Mouse (Mus musculus): Measurements from ENCODE around the gene Hand2. TPM values are rescaled to one million over a fixed set of nuclear protein-coding genes. Genes with fewer than 3 reads are reported as not detected.

Gene Hand2
- 0.16 and 0.24 TPM in 2 replicates for polyA plus RNA-seq (2014; fragmentation: Nextera tagmentation; extraction: Ambion mirVana)

DNA sequence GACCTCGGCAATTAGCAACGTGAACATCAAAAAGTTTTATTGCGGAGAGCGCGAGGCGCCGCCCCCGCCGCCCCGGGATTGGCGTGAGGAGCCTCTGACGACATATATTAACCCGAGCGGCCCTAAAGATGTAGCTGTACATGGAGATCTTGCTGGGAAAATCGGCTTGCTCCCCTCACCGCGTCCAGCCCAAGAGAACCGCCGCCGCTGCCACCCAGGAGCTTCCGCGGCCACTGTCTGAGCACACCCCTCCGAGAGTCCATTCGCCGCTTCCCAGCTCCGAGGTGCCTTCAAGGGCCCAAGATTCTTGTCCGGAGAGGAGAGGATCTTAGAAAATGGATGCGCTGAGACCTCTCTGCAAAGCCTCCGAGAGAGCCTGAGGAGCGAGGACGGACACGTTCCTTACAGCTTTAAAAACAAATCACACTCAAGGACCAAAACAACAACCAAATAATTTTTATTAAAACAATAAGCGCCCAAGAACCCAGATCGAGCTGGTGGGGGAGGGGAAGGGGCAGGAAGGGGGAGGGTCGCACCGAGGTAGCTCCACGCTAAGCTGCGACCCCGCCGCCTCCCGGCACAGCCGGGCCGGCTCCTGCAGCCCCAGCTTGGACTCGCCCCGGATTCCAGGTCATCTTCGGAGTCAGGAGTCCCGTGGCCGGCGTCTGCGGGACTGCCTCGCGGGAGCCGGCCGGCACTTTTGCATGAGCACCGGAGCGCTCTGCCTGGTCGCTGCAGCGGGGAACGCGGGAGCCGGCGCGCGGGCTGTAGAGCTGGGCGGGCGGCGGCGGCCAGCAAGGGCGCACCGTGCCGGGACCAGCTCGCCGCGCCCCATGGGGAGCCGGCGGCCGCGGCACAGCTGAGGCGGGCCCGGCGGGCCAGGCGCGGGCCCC lies at the start of gene Hand2:
Gene Hand2, plus strand, starts transcription at position 133 of the 893 bp plus-strand sequence.
- peak; percentile 50 for ATAC-seq (ENCODE audit: insufficient read depth)
- no peaks in the 10 kb centered on the region for H3K9me3 ChIP-seq (ENCODE audit: low read depth, low read length)
- peak within 1 kb of the TSS; percentile 45 for H3K4me3 ChIP-seq (ENCODE audit: low read depth, low read length)
- H3K27ac ChIP-seq (ENCODE audit: low read depth) = peak within 1 kb of the TSS; percentile 52; the same call in 1 of the 2 replicates
- H3K4me2 ChIP-seq = peak within 1 kb of the TSS; percentile 64
- H3K27me3 ChIP-seq (ENCODE audit: insufficient read depth, low read length) = peaks cover 99% of the 10 kb centered on the region
- no peaks in the 10 kb centered on the region for H3K4me1 ChIP-seq (ENCODE audit: insufficient read depth)
- TF ChIP-seq CTCF (IDR thresholded peaks at IDR 0.05; ENCODE audit: low read depth) = no peak
- WGBS = under 1% methylated on average over 83 of the region's 83 CpGs
- H3K9ac ChIP-seq = peak within 1 kb of the TSS; percentile 53
- DNase-seq = peak; percentile 40
- H3K36me3 ChIP-seq (ENCODE audit: insufficient read depth) = no peaks in the 10 kb centered on the region

DNA sequence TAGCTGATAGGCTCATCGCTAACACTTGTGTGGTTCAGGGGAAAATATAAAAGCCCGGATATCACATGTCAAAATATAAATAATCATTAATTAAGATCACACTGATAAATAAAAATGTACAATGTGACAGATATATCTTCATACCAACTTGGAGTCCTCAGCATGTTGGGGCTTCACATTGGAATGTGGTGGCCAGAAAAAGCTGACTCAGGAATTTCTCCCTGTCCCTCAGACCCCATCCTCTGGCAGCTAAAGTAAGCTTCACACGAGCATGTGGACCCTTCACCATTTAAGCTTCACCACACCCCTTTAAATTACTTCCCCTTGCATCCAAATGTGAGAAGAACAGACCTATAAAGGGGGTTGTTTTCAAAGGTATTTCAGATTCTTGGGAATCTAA lies 47.7 kb upstream of the Hand2 start:
- Histone ChIP-seq H3K9me3 (ENCODE audit: low read depth, low read length) (no peaks in the 10 kb centered on the region), H3K4me3 (ENCODE audit: low read depth, low read length) (no peak overlapping the region), H3K9ac (no peak overlapping the region), H3K27ac (ENCODE audit: low read depth) (no peak overlapping the region), H3K36me3 (ENCODE audit: insufficient read depth) (no peaks in the 10 kb centered on the region), H3K27me3 (ENCODE audit: insufficient read depth, low read length) (no peaks in the 10 kb centered on the region), H3K4me1 (ENCODE audit: insufficient read depth) (no peaks in the 10 kb centered on the region), H3K4me2 (no peak overlapping the region)
- ATAC-seq (ENCODE audit: insufficient read depth) (no peak), DNase-seq (no peak)
- no peak for TF ChIP-seq CTCF (IDR thresholded peaks at IDR 0.05; ENCODE audit: low read depth)
- WGBS = 51% methylated on average over 3 of the region's 3 CpGs

DNA sequence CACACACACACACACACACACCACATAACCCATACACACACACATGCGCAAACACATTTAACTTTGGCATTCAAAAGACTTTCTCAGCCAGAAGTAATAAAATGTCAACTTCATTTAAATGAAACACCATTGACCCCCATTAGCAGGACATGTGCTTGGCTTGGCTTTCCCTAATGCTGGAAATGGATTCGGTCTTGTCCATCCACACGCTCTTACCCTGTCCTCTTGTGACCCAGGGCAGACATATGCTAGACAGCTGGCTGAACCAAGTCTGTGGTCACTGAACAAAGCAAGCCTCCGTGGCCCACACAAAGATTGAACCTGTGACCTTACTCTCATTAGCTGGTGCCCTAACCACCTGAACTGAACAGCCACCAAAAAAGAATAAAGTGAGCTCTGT lies 27.3 kb upstream of the Hand2 start:
- ATAC-seq (ENCODE audit: insufficient read depth) (no peak), DNase-seq (no peak)
- no peak overlapping the region for H3K9ac ChIP-seq

DNA sequence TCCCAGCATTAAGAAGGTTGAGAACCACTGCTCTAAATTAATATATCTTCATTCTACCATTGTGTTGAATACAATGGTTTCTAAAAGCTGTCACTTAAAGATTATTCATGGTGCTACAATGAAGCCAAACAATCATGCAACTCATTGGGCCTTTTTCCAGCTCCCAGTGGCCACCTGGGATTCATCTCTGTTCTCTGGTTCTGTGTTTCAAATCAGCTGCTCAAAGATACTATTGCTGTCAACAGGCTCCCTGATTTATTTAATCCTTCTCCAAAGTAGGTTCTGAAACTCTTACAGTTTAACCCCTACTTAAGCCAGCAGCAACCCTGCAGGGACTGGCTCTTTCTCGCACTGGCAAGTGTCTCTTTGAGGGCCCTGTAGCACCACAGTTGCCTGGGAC lies 17.3 kb upstream of the Hand2 start:
- H3K4me3 ChIP-seq (ENCODE audit: low read depth, low read length) = no peak overlapping the region
- H3K4me1 ChIP-seq (ENCODE audit: insufficient read depth) = no peaks in the 10 kb centered on the region
- no peak overlapping the region for H3K27ac ChIP-seq (ENCODE audit: low read depth)
- no peaks in the 10 kb centered on the region for H3K36me3 ChIP-seq (ENCODE audit: insufficient read depth)
- WGBS = 72% methylated on average over 1 of the region's 1 CpGs
- peaks cover 6% of the 10 kb centered on the region for H3K27me3 ChIP-seq (ENCODE audit: insufficient read depth, low read length)
- ATAC-seq (ENCODE audit: insufficient read depth) = no peak
- H3K9ac ChIP-seq = no peak overlapping the region
- H3K4me2 ChIP-seq = no peak overlapping the region
- H3K9me3 ChIP-seq (ENCODE audit: low read depth, low read length) = no peaks in the 10 kb centered on the region
- no peak for DNase-seq
- TF ChIP-seq CTCF (IDR thresholded peaks at IDR 0.05; ENCODE audit: low read depth) = no peak

More for the DNA sequence above, 27.3 kb upstream of the Hand2 start:
- no peak for TF ChIP-seq CTCF (IDR thresholded peaks at IDR 0.05; ENCODE audit: low read depth)
- no peaks in the 10 kb centered on the region for H3K4me1 ChIP-seq (ENCODE audit: insufficient read depth)
- H3K9me3 ChIP-seq (ENCODE audit: low read depth, low read length) = no peaks in the 10 kb centered on the region
- H3K27ac ChIP-seq (ENCODE audit: low read depth) = no peak overlapping the region
- H3K4me2 ChIP-seq = no peak overlapping the region
- WGBS = 70% methylated on average over 4 of the region's 4 CpGs
- no peak overlapping the region for H3K4me3 ChIP-seq (ENCODE audit: low read depth, low read length)
- no peaks in the 10 kb centered on the region for H3K27me3 ChIP-seq (ENCODE audit: insufficient read depth, low read length)
- no peaks in the 10 kb centered on the region for H3K36me3 ChIP-seq (ENCODE audit: insufficient read depth)

DNA sequence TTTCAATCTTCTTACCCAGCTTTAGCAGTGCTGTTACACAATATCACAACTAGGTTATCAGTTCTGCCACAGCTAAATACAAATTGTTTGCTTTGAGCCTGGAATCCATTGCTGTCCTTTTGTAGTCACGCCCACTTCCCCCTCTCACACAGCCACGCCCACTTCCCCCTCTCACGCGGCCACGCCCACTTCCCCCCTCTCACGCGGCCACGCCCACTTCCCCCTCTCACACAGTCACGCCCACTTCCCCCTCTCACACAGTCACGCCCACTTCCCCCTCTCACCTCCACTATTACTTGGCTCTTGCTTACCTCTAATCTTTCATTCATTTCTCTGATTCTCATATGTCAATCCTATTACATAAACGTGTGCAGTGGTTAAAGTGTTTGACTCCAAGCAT lies 15.8 kb upstream of the Hand2 start:
- Histone ChIP-seq H3K27me3 (ENCODE audit: insufficient read depth, low read length) (peaks cover 15% of the 10 kb centered on the region), H3K4me3 (ENCODE audit: low read depth, low read length) (no peak overlapping the region), H3K4me2 (no peak overlapping the region), H3K9ac (no peak overlapping the region), H3K9me3 (ENCODE audit: low read depth, low read length) (no peaks in the 10 kb centered on the region), H3K36me3 (ENCODE audit: insufficient read depth) (no peaks in the 10 kb centered on the region), H3K27ac (ENCODE audit: low read depth) (no peak overlapping the region), H3K4me1 (ENCODE audit: insufficient read depth) (no peaks in the 10 kb centered on the region)
- no peak for DNase-seq
- TF ChIP-seq CTCF (IDR thresholded peaks at IDR 0.05; ENCODE audit: low read depth) = no peak
- WGBS = 52% methylated on average over 11 of the region's 11 CpGs
- no peak for ATAC-seq (ENCODE audit: insufficient read depth)

DNA sequence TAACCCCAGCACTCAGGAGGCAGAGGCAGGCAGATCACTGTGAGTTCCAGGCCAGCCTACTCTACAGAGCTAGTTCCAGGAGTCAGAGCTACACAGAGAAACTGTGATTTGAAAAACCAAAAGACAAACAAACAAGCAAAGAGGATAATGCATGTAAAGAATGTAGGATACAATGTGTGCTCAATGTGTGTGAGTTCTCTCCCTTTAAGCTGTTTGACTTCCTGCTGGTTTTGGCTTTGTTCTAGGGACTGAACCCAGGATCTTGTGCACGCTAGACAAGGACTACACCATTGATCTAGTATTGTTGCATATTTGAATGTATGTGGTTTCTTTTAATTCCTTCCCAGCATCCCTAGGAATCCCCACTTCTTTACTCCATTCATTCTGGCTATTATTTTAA lies 14.3 kb upstream of the Hand2 start:
- Histone ChIP-seq H3K27me3 (ENCODE audit: insufficient read depth, low read length) (peaks cover 28% of the 10 kb centered on the region), H3K4me1 (ENCODE audit: insufficient read depth) (no peaks in the 10 kb centered on the region), H3K27ac (ENCODE audit: low read depth) (no peak overlapping the region), H3K36me3 (ENCODE audit: insufficient read depth) (no peaks in the 10 kb centered on the region), H3K4me2 (no peak overlapping the region), H3K4me3 (ENCODE audit: low read depth, low read length) (no peak overlapping the region), H3K9ac (no peak overlapping the region), H3K9me3 (ENCODE audit: low read depth, low read length) (no peaks in the 10 kb centered on the region)
- TF ChIP-seq CTCF (IDR thresholded peaks at IDR 0.05; ENCODE audit: low read depth) = no peak
- DNase-seq (no peak), ATAC-seq (ENCODE audit: insufficient read depth) (no peak)
- WGBS = 66% methylated on average over 1 of the region's 1 CpGs

DNA sequence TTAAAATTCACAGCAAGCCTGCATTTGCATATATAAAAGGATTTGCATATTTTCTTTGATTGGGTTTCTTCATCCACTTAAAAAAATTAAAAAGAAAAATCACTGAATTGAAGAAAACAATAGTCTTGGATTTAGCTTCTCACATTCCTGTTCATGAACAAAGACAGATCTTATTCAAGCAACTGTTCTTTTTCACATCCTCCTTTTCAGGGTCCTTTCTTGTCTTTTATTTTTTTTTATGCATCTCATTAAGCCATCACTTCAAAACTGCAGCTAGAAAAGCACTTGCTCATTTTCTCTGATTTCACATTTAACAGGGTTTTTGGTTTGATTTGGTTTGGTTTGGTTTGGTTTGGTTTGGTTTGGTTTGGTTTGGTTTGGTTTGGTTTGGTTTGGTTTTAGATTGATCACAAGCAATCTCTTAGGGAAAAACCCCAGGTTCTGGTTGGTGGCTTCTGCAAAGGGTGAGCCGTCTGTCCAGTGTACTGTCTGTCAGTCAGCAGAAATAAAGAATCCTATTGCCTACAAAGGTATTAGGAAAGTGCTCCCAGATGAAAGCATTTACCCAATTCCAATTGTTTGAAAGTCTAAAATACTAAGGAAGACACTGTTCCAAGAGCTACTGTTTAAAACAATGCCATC lies 10.8 kb upstream of the Hand2 start:
- H3K4me3 ChIP-seq (ENCODE audit: low read depth, low read length) = no peak overlapping the region
- H3K4me1 ChIP-seq (ENCODE audit: insufficient read depth) = no peaks in the 10 kb centered on the region
- ATAC-seq (ENCODE audit: insufficient read depth) = no peak
- no peak for DNase-seq
- peaks cover 61% of the 10 kb centered on the region for H3K27me3 ChIP-seq (ENCODE audit: insufficient read depth, low read length)
- H3K27ac ChIP-seq (ENCODE audit: low read depth) = no peak overlapping the region
- no peaks in the 10 kb centered on the region for H3K9me3 ChIP-seq (ENCODE audit: low read depth, low read length)
- no peak overlapping the region for H3K9ac ChIP-seq
- 18% methylated on average over 1 of the region's 1 CpGs for WGBS
- TF ChIP-seq CTCF (IDR thresholded peaks at IDR 0.05; ENCODE audit: low read depth) = no peak
- H3K36me3 ChIP-seq (ENCODE audit: insufficient read depth) = no peaks in the 10 kb centered on the region
- H3K4me2 ChIP-seq = no peak overlapping the region

All from lung, embryonic 14.5 days (tissue).